Mouse (Mus musculus) CH12.LX (cell line): Measurements from ENCODE around the gene Rgs14. TPM values are rescaled to one million over a fixed set of nuclear protein-coding genes. Genes with fewer than 3 reads are reported as not detected.

Source experiments
- DNase-seq: peaks from one replicate; pipeline ENCODE4 v3.0.0-alpha.2; 2013; ENCODE audit errors: extremely low read depth
- H3K27ac ChIP-seq: 2 replicates; pipeline ENCODE4 v1.5.1; 2012; ENCODE audit warnings: low read depth, mild to moderate bottlenecking, control low read depth, moderate library complexity; ENCODE audit not compliant: insufficient read depth
- H3K27me3 ChIP-seq: replicated peaks from 2 replicates; pipeline ENCODE3; 2012; ENCODE audit warnings: inconsistent platforms
- H3K36me3 ChIP-seq, 2 experiments: replicated peaks in 1 of 2; 2 replicates each; pipeline versions ENCODE3 to v1.6.1; 2012; ENCODE audit warnings: inconsistent platforms in 1 of 2, low read length in 1 of 2, mild to moderate bottlenecking in 1 of 2, mixed read lengths in 1 of 2, moderate library complexity in 1 of 2; ENCODE audit not compliant: control insufficient read depth in 1 of 2, insufficient read depth in 1 of 2
- H3K4me1 ChIP-seq, 2 experiments: 2 replicates each; pipeline ENCODE4 v1.6.1; 2012; ENCODE audit warnings: inconsistent platforms in 1 of 2, moderate library complexity in 1 of 2; ENCODE audit not compliant: insufficient read depth in 2 of 2, control insufficient read depth in 1 of 2
- H3K4me2 ChIP-seq: 2 replicates; pipeline ENCODE4 v1.6.1; 2012; ENCODE audit warnings: low read depth, mild to moderate bottlenecking, control low read depth; ENCODE audit not compliant: poor library complexity, insufficient read depth, severe bottlenecking
- H3K4me3 ChIP-seq, 3 experiments: fragments of 150-350 bp in 1 of 3; sonication (generic) in 1 of 3; replicated peaks in 1 of 3; 2 replicates each; pipeline versions ENCODE3 to v1.5.1; 2011 to 2012; ENCODE audit warnings: low read depth in 2 of 3, low read length in 2 of 3, mild to moderate bottlenecking in 2 of 3, moderate library complexity in 2 of 3, control low read depth in 1 of 3, improper control_type of control experiment in 1 of 3, inconsistent platforms in 1 of 3, mixed read lengths in 1 of 3; ENCODE audit not compliant: poor library complexity in 1 of 3
- H3K79me2 ChIP-seq: replicated peaks from 2 replicates; pipeline ENCODE4 v1.6.1; 2012; ENCODE audit warnings: mild to moderate bottlenecking, moderate library complexity; ENCODE audit not compliant: control insufficient read depth, poor library complexity, insufficient read depth, severe bottlenecking; ENCODE audit errors: extremely low read depth
- H3K9ac ChIP-seq: 2 replicates; pipeline ENCODE4 v1.6.1; 2012; ENCODE audit warnings: low read depth, mild to moderate bottlenecking, control low read depth, moderate library complexity; ENCODE audit not compliant: insufficient read depth
- H3K9me3 ChIP-seq: replicated peaks from 2 replicates; pipeline ENCODE3; 2012; ENCODE audit warnings: low read length, inconsistent platforms, mixed read lengths
- CTCF ChIP-seq, 2 experiments: IDR thresholded peaks in 1 of 2; conservative IDR thresholded peaks in 1 of 2; 2 replicates each; pipeline ENCODE4 v1.5.1; 2011 to 2012; ENCODE audit warnings: low read depth in 2 of 2, low read length in 2 of 2, improper control_type of control experiment in 1 of 2, inconsistent platforms in 1 of 2, mild to moderate bottlenecking in 1 of 2, moderate library complexity in 1 of 2
- E2F4 ChIP-seq: IDR thresholded peaks from 2 replicates; pipeline ENCODE4 v1.6.1; 2011; ENCODE audit warnings: low read depth, low read length, improper control_type of control experiment; ENCODE audit not compliant: insufficient replicate concordance
- ELF1 ChIP-seq: IDR thresholded peaks from 2 replicates; pipeline ENCODE4 v1.6.1; 2014; ENCODE audit warnings: low read depth, mild to moderate bottlenecking, inconsistent platforms, low read length, improper control_type of control experiment
- IRF4 ChIP-seq: IDR thresholded peaks from 2 replicates; pipeline ENCODE4 v1.6.1; 2014; ENCODE audit warnings: low read depth, mild to moderate bottlenecking, inconsistent platforms, low read length, improper control_type of control experiment
- JUN ChIP-seq: IDR thresholded peaks from 2 replicates; pipeline ENCODE4 v1.6.1; 2011; ENCODE audit warnings: low read depth, mild to moderate bottlenecking, low read length, improper control_type of control experiment, moderate library complexity; ENCODE audit not compliant: insufficient read depth
- JUND ChIP-seq: conservative IDR thresholded peaks from 2 replicates; pipeline ENCODE4 v1.6.1; 2011; ENCODE audit warnings: low read depth, low read length, improper control_type of control experiment
- KAT2A ChIP-seq: IDR thresholded peaks from 2 replicates; pipeline ENCODE4 v1.6.1; 2012; ENCODE audit warnings: low read length, improper control_type of control experiment, inconsistent platforms; ENCODE audit not compliant: insufficient replicate concordance
- MAZ ChIP-seq: IDR thresholded peaks from 2 replicates; pipeline ENCODE4 v1.6.1; 2012; ENCODE audit warnings: low read depth, mild to moderate bottlenecking, inconsistent platforms, low read length, improper control_type of control experiment, moderate library complexity
- MXI1 ChIP-seq: IDR thresholded peaks from 2 replicates; pipeline ENCODE4 v1.6.1; 2011; ENCODE audit warnings: mild to moderate bottlenecking, low read depth, low read length, improper control_type of control experiment
- MYC ChIP-seq: IDR thresholded peaks from 2 replicates; pipeline ENCODE4 v1.6.1; 2011; ENCODE audit warnings: low read depth, mild to moderate bottlenecking, improper control_type of control experiment, low read length
- POLR2AphosphoS2 ChIP-seq: IDR thresholded peaks from 2 replicates; pipeline ENCODE4 v1.6.1; 2011; ENCODE audit warnings: low read depth, low read length, improper control_type of control experiment
- RAD21 ChIP-seq: IDR thresholded peaks from 2 replicates; pipeline ENCODE4 v1.6.1; 2011; ENCODE audit warnings: low read depth, mild to moderate bottlenecking, low read length, improper control_type of control experiment, moderate library complexity
- RCOR1 ChIP-seq: conservative IDR thresholded peaks from 2 replicates; pipeline ENCODE4 v1.6.1; 2012; ENCODE audit warnings: low read depth, mild to moderate bottlenecking, inconsistent platforms, low read length, improper control_type of control experiment
- SIN3A ChIP-seq: IDR thresholded peaks from 2 replicates; pipeline ENCODE4 v1.6.1; 2012; ENCODE audit warnings: low read length, improper control_type of control experiment, inconsistent platforms
- TBP ChIP-seq: conservative IDR thresholded peaks from 2 replicates; pipeline ENCODE4 v1.6.1; 2011; ENCODE audit warnings: low read depth, low read length, improper control_type of control experiment
- UBTF ChIP-seq: IDR thresholded peaks from 2 replicates; pipeline ENCODE4 v1.6.1; 2012; ENCODE audit warnings: low read depth, mild to moderate bottlenecking, inconsistent platforms, low read length, improper control_type of control experiment, moderate library complexity
- USF2 ChIP-seq: conservative IDR thresholded peaks from 2 replicates; pipeline ENCODE4 v1.6.1; 2011; ENCODE audit warnings: low read depth, low read length, improper control_type of control experiment
- ZKSCAN1 ChIP-seq: IDR thresholded peaks from 2 replicates; pipeline ENCODE4 v1.6.1; 2012; ENCODE audit warnings: low read depth, inconsistent platforms, low read length, improper control_type of control experiment, borderline replicate concordance
- ZMIZ1 ChIP-seq: IDR thresholded peaks from 2 replicates; pipeline ENCODE4 v1.6.1; 2012; ENCODE audit warnings: low read depth, mild to moderate bottlenecking, inconsistent platforms, low read length, improper control_type of control experiment
- ZNF384 ChIP-seq: IDR thresholded peaks from 2 replicates; pipeline ENCODE4 v1.6.1; 2012; ENCODE audit warnings: low read depth, low read length, improper control_type of control experiment, inconsistent platforms
- dilution Hi-C: fragments of 300-500 bp; cut with MboI; formaldehyde crosslinking; loops from 2 replicates; pipeline ENCODE4 v1.14.3; 2020; ENCODE audit warnings: low sequenced_read_pairs; ENCODE audit not compliant: extremely low pct_unique_long_range_greater_than_20kb, extremely low pct_ligation_motif_present
- in situ Hi-C: fragments of 300-500 bp; cut with MboI; formaldehyde crosslinking; loops from 3 replicates; pipeline ENCODE4 v1.14.3; 2019; ENCODE audit warnings: low sequenced_read_pairs, low pct_ligation_motif_present, low pct_unique_long_range_greater_than_20kb, mixed read lengths
- polyA plus RNA-seq: library from polyadenylated mRNA; unstranded; fragments of >175 nt; gene quantifications from 2 replicates; pipeline ENCODE4 v1.2.1, GENCODE M21; 2012; ENCODE audit warnings: low read depth; ENCODE audit not compliant: insufficient read length
- total RNA-seq, 2 experiments: library from RNA; depleted of rRNA; stranded (reverse); fragments of 300-350 nt in 1 of 2; fragments of >200 nt in 1 of 2; gene quantifications; 2 replicates each; pipeline ENCODE4 v1.2.3; 2012 to 2014

Rgs14 gene
- total and polyA plus RNA-seq, 3 experiments = 6.3 to 8.0 (median 7.6) TPM

DNA sequence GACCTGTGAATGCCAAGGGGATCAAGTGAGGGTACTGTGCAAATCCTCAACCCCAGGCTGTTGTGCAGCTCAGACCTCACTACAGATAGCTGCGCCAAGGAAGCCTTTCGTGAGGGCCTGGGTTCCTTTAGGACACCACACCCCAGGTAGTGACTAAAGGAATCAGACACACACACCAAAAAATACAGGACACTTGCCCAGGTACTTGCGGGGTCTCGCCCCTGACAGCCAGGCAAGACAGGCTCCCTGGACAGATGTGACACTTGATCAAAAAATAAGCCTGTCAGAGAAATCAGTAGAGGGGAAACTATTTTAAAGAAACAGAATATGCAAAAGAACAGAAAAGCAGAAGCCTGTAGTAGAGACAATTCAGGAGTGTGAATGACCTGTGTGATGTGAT is 40.9 kb upstream of the Rgs14 start:
- peak overlapping the region in 1 of 3 experiments; percentile 71 for H3K4me3 ChIP-seq
- no peak overlapping the region for H3K27ac ChIP-seq
- dilution Hi-C loops = no loop called here

GRCm38 (mm10) chr13:55329109-55329682 is 40.3 kb upstream of the Rgs14 start:
- in situ Hi-C loops (no loop called here), dilution Hi-C loops (no loop called here)
- Histone ChIP-seq H3K9ac (peak overlapping the region; percentile 33), H3K9me3 (no peaks in the 10 kb centered on the region), H3K79me2 (no peaks in the 10 kb centered on the region; the same call in 1 of the 2 replicates), H3K4me2 (peak overlapping the region; percentile 55), H3K4me3 (peak overlapping the region; percentile 61 to 71 (median 63)), H3K36me3 (peaks cover 20 to 22% of the 10 kb centered on the region in 2 experiments), H3K4me1 (peaks cover 25 to 34% of the 10 kb centered on the region in 2 experiments), H3K27ac (no peak overlapping the region), H3K27me3 (no peaks in the 10 kb centered on the region)
- no peak for DNase-seq
- TF ChIP-seq SIN3A (no peak), IRF4 (no peak), USF2 (no peak), CTCF (conservative IDR thresholded peaks at IDR 0.05 in 1 of 2, IDR thresholded peaks at IDR 0.05 in 1 of 2; ENCODE audit: low read depth in 2 of 2, low read length in 2 of 2) (no peak), MXI1 (no peak)

More for the DNA sequence above, 40.9 kb upstream of the Rgs14 start:
- in situ Hi-C loops = no loop called here
- TF ChIP-seq UBTF (no peak), SIN3A (no peak), RCOR1 (no peak), MXI1 (no peak), POLR2AphosphoS2 (no peak), IRF4 (no peak), E2F4 (no peak), ZKSCAN1 (no peak)
- H3K9me3 ChIP-seq = no peaks in the 10 kb centered on the region
- peak overlapping the region; percentile 55; the same call in 1 of the 2 replicates for H3K4me2 ChIP-seq
- H3K9ac ChIP-seq = no peak overlapping the region
- H3K4me1 ChIP-seq = peaks cover 27 to 39% of the 10 kb centered on the region in 2 experiments
- peaks cover 5% of the 10 kb centered on the region for H3K79me2 ChIP-seq
- peaks cover 26 to 28% of the 10 kb centered on the region in 2 experiments for H3K36me3 ChIP-seq
- no peaks in the 10 kb centered on the region for H3K27me3 ChIP-seq
- DNase-seq = no peak

DNA sequence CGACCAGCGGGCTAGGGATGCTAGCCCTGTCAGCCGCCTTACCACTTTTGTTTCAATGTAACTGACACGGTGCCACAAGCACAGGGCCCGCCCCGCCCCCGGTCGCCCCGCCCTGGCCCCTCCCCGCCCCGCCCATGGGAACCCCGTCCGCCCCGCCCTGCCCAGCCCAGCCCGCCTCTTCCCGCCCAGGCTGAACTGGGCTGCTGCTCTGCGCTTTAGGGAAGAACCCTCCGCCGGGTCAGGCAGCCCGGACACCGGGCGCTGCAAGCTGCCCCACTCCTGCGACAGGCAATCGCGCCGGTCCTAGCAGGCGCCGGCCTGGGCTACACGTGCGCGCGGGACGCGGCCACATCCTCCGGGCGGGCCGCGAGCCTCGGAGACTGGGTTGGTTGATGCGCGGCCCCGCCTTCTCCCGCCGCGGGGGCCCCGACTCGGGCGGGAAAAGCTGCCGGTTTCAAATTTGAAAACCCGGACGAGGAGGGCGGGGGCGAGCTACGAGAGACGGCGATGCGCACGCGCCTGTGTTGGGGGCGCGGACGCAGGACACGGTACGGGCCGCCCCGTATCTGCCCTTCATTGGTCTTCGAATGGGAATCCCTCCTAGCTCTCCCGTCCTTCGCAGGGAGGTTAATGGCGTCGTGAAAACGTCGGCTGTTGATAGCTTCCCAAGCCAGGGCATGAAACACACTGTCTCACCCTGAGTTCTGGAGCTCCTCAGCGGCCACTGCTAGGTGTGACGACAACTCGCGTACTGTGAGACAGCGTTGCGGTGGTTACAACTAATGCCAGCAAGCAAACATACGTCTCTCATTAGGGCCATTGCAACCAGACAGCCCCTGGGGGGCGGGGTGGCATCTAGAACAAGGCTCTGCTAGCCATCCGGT is 39.6 kb upstream of the Rgs14 start, which contains the start of gene Mxd3:
Mxd3 (minus strand) TSS at position 141 of the 884 bp plus-strand sequence.
- peaks cover 25 to 34% of the 10 kb centered on the region in 2 experiments for H3K4me1 ChIP-seq
- no peaks in the 10 kb centered on the region for H3K27me3 ChIP-seq
- peak within 1 kb of the TSS; percentile 61 to 76 (median 63) for H3K4me3 ChIP-seq
- DNase-seq = peak; percentile 92
- peak within 1 kb of the TSS; percentile 95 for H3K27ac ChIP-seq
- peak within 1 kb of the TSS; percentile 56 for H3K4me2 ChIP-seq
- peaks cover 14 to 17% of the 10 kb centered on the region in 2 experiments for H3K36me3 ChIP-seq
- no peaks in the 10 kb centered on the region for H3K9me3 ChIP-seq
- no peaks in the 10 kb centered on the region for H3K79me2 ChIP-seq
- H3K9ac ChIP-seq = peak within 1 kb of the TSS; percentile 65
- in situ Hi-C loops (no loop called here), dilution Hi-C loops (no loop called here)
- TF ChIP-seq TBP (no peak), JUND (0 out of 2 replicates have a peak, but pooled peaks have one; percentile 23), RAD21 (no peak), E2F4 (peak; percentile 89; the same call in 1 of the 2 replicates), ZKSCAN1 (no peak), MAZ (peak; percentile 95), UBTF (peak; percentile 35; the same call in 1 of the 2 replicates), IRF4 (peak; percentile 68), KAT2A (0 out of 2 replicates have a peak, but pooled peaks have one; percentile 45), CTCF (conservative IDR thresholded peaks at IDR 0.05 in 1 of 2, IDR thresholded peaks at IDR 0.05 in 1 of 2; ENCODE audit: low read depth in 2 of 2, low read length in 2 of 2) (no peak), ZMIZ1 (peak; percentile 64; the same call in 1 of the 2 replicates), ELF1 (peak; percentile 75), MYC (0 out of 2 replicates have a peak, but pooled peaks have one; percentile 13), JUN (no peak), ZNF384 (no peak), POLR2AphosphoS2 (peak; percentile 70; the same call in 1 of the 2 replicates)
